Mouse (Mus musculus): ENCODE data around the gene Gprc5c.

Gprc5c gene

GRCm38 (mm10) chr11:114865999-114866398 is 15.0 kb downstream of the Gprc5c start:
- in situ Hi-C loops (cut with MboI; ENCODE audit: unreplicated experiment in 2 of 2), result no loop called here

DNA sequence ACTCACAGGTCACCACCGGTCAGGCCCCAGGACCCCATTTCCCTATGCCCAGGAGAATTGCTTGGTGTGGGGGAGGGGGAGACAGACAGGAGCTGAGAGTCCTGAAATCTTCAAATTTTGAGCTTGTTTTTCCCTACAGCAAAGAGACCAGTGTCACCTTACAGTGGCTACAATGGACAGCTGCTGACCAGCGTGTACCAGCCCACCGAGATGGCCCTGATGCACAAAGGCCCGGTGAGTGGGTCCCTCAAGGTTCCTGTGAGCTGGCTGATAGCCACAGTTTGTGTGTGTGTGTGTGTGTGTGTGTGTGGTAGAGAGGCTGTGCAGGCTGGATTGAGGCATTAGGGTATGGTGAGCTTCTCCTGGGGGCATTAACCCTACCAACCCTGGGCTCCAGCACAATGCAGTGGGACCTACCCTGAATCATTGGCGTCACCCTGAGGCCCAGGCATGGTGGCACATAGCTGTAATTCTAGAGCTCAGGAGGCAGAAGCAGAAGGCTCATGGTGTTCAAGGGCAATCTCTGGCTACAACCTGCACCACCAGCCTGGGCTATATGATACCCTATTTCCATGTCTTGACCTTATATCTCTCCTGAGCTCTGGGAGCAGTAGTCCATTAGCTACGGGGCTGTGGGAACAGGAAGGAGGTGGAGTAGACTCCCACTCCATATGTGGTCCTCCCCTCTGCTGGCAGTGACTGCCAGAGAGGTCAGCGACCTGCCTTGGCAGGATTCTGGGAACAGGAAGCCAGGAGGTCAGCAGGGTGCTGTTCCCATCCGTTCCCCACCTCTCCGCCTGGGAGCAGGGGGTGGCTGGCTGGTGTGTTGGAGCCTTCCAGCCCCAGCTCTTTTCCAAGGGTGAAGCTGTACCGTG is 15.8 kb downstream of the Gprc5c start:
- in situ Hi-C loops (cut with MboI; ENCODE audit: unreplicated experiment in 2 of 2), result no loop called here

DNA sequence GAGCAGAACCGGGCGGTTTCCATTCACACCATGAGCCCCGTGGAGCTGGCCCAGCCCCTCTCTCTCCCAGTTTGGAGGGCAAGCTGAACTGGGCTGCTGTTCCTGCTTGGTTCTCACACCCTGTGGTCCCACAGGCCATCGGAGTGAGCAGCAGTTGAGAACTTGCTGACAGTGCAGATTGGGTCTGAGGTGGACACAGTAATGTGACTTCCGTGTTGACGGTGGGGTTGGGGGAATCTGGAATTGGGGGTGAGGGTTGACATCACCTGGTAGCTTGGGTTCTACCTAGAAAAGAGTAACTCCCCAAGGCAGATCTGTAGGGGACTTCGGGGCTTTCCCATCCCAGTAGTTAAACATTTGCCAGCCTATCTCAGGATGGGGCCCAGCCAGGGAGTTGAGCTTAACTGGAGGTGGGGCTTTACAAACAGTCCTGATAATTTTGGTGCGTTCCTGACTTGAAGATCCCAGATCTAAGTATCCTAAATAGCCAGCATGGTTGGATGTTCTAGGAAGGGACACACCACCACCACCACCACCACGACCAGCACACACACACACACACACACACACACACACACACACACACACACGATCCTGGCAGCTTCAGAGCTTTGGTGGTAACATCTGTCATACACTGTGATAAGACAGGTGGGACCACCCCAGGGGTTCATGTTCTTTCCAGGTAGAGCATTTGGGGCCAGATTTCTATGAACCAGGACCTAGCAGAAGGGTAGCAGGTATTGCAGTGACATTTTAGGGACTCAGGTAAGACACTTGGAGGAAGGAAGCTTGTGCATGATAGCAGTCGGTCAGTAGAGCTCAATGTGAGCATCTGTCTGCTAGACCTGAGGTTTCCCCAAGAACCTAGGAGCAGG is 16.6 kb downstream of the Gprc5c start:
- in situ Hi-C loops (cut with MboI; ENCODE audit: unreplicated experiment in 2 of 2), result no loop called here

- in situ Hi-C loops (cut with MboI; ENCODE audit: unreplicated experiment in 2 of 2), result no loop called here
Observed at GRCm38 (mm10) chr11:114868280-114868679, 17.3 kb downstream of the Gprc5c start.

GRCm38 (mm10) chr11:114869787-114870186 is 18.8 kb downstream of the Gprc5c start:
- in situ Hi-C loops (cut with MboI; ENCODE audit: unreplicated experiment in 2 of 2), result loop anchor here in 1 of 2 experiments (10.0 kb wide), 1 partner anchor 195 kb away; the partner anchor contains the start of gene Ttyh2

DNA sequence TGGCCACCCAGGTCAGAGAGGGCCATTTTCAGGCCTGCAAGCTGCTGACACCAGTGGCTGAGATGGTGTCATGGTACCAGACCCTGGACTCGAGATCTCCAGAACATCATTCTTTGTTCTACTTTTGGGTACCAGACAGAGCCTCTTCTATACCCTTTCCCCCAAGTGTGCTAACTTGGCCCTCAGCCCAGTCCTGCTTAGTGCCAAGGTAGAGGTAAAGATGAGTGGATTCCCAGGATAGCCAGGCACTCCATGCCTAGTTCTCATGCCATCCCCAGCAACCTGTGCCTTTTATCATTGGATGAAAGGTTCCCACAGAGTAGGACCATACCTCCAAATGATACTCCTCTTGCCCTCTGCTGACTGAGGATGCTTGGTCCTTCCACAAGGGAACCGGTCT is 20.6 kb downstream of the Gprc5c start:
- in situ Hi-C loops (cut with MboI; ENCODE audit: unreplicated experiment in 2 of 2), result loop anchor here in 1 of 2 experiments (10.0 kb wide), 1 partner anchor 197 kb away; the partner anchor contains the start of gene Ttyh2

DNA sequence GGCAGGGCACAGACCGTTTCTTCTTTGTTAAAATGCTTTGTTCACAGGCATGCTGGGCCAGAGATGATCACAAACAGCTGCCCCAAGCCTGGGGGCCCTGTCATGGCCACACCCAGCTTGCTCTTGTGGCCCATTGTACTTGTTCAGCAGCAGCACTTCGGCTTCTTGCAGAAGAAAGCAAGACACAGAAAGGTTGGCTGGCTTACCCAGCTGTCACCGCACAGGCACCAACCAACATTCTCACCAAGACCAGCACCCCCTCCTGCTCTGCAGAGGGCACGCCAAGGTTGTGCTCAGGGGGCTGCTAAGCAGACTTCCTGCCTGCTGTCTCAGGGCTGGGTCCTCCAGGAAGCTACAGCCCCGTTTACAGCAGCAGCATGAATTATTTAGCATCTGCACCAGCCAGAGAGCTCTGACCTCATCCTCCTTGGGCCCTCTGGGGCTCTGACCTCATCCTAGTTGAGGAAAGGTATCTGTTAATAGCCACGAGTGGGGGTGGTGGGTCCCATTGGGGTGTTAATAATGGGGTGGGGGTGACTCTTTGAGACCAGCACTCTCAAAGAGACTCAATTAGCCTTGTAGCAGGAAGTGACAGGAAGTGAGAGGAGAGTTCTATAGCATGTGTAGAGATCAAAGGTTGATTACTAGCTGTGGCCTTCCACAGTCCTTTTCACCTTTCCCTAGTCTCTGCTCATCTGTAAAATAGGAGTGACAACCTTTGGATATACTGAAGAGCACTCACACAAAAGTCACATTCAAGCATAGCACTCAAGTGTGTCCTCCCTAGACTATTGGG is 22.3 kb downstream of the Gprc5c start:
- in situ Hi-C loops (cut with MboI; ENCODE audit: unreplicated experiment in 2 of 2), result loop anchor here in 1 of 2 experiments (10.0 kb wide), 1 partner anchor 198 kb away; the partner anchor contains the start of gene Ttyh2

- in situ Hi-C loops (cut with MboI; ENCODE audit: unreplicated experiment in 2 of 2), result loop anchor here in 1 of 2 experiments (5.0 to 10.0 kb wide), 3 partner anchors 57 to 200 kb away; partner anchors contain the start of gene Ttyh2
Observed at GRCm38 (mm10) chr11:114874226-114875145, 23.5 kb downstream of the Gprc5c start.

- in situ Hi-C loops (cut with MboI; ENCODE audit: unreplicated experiment in 2 of 2), result loop anchor here in 1 of 2 experiments (5.0 to 10.0 kb wide), 3 partner anchors 58 to 201 kb away; partner anchors contain the start of gene Ttyh2
Observed at GRCm38 (mm10) chr11:114875301-114875801, 24.4 kb downstream of the Gprc5c start.

DNA sequence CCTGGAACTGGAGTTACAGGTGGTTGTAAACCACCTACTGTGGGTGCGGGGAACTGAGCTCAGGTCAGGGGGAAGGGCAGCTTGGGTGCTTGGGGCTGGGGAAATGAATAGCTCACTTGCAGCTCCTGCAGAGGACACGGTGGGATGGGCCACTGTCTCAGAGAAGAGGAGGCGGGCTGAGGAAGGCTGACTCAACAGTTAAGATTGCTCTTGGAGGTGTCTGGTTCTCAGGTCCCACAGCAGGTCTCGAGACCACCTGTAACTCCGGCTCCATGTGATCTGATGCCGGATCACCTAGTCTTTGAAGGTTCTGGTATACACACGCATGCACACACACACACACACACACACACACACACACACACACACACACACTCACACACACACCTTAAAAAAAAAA is 25.2 kb downstream of the Gprc5c start:
- in situ Hi-C loops (cut with MboI; ENCODE audit: unreplicated experiment in 2 of 2), result loop anchor here in 1 of 2 experiments (5.0 to 10.0 kb wide), 3 partner anchors 59 to 201 kb away; partner anchors contain the start of gene Ttyh2

DNA sequence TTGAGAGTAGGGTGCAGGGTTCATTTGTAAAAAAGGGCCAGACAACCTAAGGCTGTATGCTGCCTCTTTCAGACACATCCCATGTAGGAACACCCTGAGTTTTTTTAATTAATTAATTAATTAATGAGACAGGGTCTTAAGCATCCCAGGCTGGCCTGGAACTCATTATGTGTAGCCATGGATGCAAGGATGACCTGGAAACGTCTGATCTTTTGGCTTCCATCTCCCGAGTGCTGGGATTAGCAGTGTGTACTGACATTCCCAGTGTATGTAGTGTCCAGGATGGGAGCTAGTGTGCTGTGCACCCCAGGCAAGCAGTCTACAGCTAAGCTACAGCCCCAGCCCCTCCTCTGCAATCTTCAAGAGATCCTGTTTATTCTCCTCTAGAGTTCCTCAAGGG is 25.7 kb downstream of the Gprc5c start:
- in situ Hi-C loops (cut with MboI; ENCODE audit: unreplicated experiment in 2 of 2), result loop anchor here in 1 of 2 experiments (5.0 to 10.0 kb wide), 3 partner anchors 59 to 202 kb away; partner anchors contain the start of gene Ttyh2

- in situ Hi-C loops (cut with MboI; ENCODE audit: unreplicated experiment in 2 of 2), result loop anchor here in 1 of 2 experiments (5.0 to 10.0 kb wide), 3 partner anchors 60 to 202 kb away; partner anchors contain the start of gene Ttyh2
Observed at GRCm38 (mm10) chr11:114877145-114877544, 26.2 kb downstream of the Gprc5c start.

GRCm38 (mm10) chr11:114879666-114880065 is 28.7 kb downstream of the Gprc5c start:
- in situ Hi-C loops (cut with MboI; ENCODE audit: unreplicated experiment in 2 of 2), result loop anchor here in 1 of 2 experiments (5.0 to 10.0 kb wide), 3 partner anchors 62 to 205 kb away; partner anchors contain the start of gene Ttyh2

DNA sequence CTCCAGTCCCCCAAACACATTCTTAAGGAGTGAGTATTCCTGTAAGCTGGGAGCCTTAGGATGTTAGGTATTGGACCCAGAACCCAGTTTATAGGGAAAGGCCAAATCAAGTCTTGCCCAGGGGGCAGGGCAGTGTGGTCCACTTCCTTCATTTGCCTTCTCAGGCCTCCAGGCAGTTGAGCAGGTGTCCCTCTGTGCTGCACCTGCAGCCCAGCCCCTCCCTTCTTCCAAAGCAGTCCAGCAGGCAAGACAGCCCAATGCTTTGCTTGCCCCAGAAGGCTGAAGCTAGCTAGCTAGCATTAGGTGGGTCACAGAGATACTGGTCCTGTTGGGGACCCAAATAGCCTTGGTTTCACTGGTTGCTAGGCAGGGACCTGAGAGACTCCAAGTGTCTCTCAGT is 29.2 kb downstream of the Gprc5c start:
- in situ Hi-C loops (cut with MboI; ENCODE audit: unreplicated experiment in 2 of 2), result no loop called here

DNA sequence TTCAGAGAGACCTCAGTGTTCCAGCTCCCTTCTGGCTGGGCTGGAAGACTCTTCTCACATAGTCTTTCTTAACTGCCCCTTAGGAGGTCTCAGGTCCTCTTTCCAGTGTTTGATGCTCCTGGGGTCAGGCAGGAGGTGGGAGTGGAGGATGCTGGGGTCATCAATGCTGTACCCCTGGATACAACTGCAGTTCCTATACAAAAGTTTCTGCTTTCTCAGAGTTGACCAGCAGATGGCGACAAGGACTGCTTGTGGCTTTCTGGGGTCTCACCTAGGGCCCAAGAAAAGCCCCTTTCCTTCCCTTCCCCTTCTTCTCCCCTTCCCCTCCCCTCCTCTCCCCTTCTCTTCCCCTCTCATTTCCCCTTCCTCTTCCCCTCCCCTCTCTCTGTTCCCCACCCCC is 29.6 kb downstream of the Gprc5c start:
- in situ Hi-C loops (cut with MboI; ENCODE audit: unreplicated experiment in 2 of 2), result no loop called here

DNA sequence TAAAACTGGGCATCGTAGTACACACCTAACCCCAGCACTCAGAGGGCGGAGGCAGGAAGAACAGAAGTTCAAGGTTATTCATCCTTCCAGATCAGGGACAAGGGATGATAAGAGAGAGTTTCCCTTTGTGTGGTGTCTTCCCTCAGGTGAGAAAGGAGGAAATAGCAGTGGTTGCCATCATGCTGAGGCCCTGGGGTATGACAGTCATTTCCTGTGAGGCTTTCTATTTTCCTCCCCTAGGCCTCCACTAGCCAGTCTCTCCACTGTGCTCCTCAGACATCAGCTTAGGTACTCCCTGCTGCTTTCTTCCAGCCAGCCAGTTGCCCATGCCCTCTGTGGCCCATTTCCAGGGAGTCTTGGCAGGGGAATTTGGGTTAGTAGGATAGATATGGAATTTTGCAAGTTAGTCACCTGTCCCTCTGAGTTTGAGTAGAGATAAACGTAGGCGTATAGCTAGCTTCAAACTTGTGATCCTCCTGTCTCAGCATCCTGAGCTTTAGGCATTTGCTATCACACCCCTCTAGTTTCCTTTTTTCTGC is 32.4 kb downstream of the Gprc5c start:
- in situ Hi-C loops (cut with MboI; ENCODE audit: unreplicated experiment in 2 of 2), result no loop called here

- in situ Hi-C loops (cut with MboI; ENCODE audit: unreplicated experiment in 2 of 2), result no loop called here
Observed at GRCm38 (mm10) chr11:114884380-114885100, 33.6 kb downstream of the Gprc5c start.

Data from v-Abl transformed pro-B cells (cell line).